Mouse (Mus musculus) B cell, adult 2 months (primary cell): ENCODE data around the gene Morn4.
"Not testable (repeated sequence)": the region's sequence is repeated elsewhere in the genome, so short reads cannot be mapped to it uniquely, and the experiment has no call there.

Source experiments
- DNase-seq, 2 experiments: peaks; one replicate each; pipeline ENCODE4 v3.0.0; 2022

The Morn4 gene

DNA sequence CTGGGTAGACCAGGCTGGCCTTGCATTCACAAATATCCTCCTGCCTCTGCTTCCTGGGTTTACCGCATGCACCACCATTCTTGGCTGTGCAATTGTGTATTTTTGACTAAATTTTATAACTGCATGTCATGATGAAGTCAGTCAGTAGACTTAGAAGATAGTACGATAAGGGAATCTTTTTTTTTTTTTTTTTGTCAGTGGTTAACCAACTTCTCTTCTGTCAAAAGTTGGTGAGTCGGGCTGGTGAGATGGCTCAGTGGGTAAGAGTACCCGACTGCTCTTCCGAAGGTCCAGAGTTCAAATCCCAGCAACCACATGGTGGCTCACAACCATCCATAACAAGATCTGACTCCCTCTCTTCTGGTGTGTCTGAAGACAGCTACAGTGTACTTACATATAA is 4.5 kb downstream of the Morn4 start:
- not testable (repeated sequence) for DNase-seq

DNA sequence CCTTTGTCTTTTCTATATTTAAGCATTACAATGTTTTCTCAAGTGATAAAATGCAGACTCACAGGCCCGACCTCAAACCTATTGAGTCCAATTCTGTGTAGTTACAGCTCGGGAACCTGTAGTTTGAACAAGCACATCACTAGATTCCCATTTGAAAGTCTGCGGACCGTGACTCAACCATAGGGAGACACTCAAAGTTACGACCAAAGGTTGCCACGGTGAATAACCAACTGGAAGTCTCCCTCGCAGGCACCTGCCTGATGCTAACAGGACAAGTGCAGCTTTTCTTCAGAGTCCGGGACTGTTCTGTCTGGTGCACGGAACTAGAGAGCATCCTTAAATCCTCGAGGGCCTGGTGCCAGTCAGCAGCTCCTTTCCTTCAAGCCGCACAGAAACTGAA is 5.7 kb downstream of the Morn4 start:
- DNase-seq, result no peak

DNA sequence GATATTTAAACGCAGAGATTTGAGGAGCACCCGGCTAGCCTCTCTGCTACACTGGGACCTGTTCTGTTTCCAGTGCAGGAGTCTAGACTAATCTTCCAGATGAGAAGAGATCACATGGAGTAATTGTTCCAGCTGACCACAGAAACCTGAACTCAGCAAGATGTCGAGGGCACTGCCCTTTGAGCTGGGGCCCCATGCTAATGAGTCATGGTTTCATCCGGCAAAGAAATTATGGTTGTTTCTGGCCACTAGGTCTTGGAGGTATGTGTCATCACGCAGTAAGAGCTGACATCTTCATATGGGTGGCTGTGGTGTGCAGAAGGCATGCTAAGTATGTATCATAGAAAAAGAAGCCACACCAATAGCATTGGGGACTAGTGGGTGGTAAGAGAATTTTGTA is 6.2 kb downstream of the Morn4 start:
- DNase-seq, result no peak

DNA sequence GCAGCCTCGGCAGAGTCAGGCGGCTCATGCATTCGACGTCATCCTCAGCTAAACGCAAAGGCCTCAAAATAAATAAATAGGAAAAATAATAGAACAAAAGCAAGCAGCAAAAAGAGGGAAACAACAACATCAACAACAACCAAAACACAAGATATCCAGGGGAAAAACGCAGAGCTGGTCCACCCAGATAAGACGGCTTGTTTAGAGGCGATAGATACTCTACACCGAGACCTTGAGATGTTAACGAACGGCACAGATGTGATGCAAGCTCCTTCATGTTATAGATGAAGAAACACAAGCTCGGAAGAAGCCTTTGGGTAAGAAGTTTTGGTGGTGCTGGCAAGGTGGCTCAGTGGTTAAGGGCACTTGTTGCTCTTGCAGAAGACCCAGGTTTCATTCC is 7.2 kb downstream of the Morn4 start:
- no peak for DNase-seq

DNA sequence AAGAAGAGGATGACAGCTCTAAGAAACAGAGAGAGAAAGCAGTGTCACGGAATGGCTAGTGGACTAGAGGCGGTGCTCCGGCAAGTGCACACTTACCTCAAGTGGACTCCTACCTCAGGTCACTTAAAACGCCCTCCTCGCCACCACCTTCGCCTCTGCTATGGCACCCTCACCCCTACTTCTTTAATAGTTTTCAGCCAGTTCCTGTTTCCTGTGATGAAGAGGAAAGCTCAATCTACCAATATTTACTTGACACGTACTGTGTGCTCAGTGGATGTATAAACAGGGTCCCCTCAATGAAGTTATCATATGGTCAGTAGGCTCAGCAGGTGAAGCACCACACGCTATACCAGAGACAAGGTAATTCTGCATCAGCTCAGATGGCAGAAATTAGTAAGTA is 7.6 kb downstream of the Morn4 start:
- no peak for DNase-seq

DNA sequence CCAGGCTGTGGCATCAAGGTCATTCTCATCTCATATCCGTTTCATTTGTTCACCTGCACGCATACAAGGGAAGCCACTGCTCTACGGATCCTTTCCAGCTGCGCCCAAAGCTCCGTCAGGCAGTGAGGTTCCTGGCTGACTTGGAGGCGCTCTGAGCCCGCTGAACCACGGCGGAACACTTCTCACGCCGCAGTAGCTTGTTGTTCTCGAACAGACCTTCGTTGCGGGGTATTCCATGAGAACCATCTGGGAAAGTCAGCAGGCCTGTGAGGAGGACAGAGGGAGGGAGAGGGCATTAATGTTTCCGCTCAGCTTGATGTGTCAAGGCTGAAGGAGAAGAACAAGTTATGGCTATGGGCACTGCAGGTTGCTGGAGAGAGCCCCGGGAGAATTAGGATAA is 10.2 kb downstream of the Morn4 start:
- no peak for DNase-seq

DNA sequence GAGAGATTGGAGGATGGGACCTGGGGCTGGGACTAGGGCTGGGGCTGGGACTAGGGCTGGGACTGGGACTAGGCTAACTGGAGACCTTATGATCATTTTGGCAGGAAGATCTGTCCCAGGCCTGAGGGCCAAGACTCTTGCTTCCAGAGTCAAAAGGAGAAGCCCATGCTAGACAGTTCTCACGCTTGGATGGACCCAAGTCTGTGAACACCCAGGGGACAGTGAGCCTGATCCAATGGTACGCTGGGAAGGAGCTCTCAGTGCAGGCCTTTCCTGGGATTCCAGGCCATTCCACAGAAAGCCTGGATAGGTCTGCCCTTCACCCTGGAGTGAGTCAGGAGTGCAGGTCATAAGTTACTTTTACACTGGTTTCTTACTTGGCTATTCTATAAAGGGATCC is 11.1 kb downstream of the Morn4 start:
- DNase-seq, result no peak

DNA sequence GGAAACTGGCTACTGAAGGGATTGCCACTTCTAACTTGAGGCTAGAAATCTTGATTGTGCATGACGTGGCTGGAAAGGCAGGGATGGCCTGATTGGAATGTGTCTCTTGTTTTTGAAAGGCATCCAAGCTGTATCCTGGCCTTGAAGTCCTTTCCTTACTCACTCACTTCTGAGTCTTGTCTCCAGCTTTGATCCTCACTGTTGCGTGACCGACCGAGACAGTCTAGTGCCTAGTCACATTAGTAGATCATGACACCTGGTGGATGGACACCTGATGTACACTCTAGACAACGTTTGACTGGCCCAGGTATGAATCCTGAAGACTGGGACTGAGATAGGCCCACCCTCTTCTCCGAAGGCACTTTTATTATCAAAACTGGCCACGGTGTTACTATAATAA is 13.4 kb downstream of the Morn4 start:
- DNase-seq, result no peak

DNA sequence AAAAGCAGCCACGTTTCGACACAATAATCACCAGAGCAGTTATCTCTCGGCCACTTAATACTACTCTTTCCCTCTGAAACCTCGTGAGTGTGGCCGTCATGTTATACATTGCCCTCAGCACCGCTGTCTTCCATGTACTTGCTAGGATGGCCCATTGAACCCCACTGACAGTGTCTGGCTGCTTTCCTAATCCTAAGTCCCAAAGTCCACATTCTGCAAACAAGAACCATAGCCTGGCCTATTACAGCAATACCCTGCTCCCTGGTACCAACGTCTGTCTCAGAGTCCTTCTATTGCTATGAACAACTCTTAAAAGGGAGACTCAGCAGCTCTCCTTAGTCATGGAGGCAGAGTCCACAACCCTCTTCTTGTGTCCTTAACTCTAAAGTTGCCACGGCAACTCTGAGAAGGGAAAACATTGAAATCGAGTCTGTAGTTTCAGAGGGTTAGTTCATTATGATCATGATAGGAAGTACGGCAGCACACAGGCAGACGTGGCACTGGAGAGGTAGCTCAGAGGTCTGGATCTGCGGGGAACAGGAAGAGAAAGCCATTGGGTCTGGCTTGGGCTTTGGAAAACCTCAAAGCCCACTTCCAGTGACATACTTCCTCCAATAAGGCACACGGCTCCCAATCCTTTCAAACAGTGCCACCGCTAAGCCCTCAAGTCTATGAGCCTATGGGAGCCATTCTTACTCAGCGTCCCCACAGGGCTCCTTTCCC is 14.1 kb downstream of the Morn4 start:
- no peak for DNase-seq

DNA sequence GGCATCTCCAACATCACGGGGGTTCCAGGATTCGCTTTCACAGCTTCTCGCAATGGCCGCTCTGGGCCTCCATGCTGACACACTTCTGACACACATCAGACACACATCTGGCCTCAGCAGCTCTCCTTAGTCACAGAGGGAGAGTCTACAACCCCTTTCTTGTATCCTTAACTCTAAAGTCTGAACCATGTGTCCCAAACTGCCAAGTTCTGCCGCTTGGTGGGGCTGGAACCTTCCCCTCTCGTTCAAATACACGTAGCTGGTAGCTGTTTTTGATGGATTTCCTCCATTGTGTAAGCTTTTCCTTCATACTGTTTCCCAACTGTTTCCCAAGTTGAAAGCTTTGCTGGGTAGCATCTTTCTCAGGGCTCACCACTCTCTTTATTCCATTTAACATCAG is 14.9 kb downstream of the Morn4 start:
- DNase-seq, result no peak

DNA sequence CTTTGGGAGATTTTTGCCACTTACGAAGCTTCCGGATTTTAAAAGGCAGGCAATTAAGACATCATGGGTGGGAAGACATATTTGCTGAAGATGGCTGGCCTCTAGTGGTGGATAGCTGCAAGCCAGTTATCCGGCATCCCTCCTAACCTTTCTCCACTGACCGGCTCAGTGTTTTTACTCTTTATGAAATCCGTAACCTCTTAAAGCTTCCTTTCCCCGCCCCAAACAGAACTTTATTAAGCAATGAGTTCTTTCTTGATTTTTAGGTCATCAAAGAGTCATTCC is 17.0 kb downstream of the Morn4 start:
- DNase-seq, result no peak

DNA sequence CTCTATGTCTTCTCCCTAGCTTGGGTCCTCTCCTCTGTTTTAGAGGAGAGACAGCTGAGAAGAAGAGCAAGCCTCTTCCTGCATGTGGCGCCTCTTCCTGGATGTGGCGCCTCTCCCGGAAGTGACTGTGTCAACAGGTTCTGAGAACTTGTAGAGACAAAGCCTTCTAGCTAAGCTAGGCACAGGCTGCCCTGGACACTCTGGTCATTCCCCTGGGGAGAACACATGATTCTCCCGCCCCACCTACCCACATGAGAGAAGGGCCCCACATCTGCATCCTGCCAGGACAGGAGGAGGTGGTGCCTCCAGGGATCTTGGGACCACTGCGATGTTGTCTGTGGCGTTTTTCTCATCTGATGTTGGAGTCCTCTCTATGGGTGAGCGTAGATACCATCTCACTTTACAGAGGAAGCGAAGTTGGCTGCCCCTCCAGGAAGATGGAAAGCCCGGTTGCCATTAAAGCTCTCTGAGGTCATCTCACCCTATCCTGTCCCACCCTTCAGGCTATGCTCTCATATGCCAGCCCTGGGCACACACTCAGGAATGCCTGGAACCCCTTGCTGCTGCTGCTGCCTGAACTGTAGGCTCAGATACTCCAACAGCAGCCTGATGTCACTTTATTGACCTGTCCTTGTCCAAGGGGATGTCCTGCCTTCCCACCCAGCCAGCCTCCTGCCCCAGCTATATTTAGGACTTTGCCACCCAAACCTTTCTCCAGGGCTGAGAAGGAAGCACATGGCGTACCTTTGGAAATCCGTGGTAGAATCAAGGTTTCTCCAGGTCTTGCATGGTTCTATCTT is 17.5 kb downstream of the Morn4 start:
- no peak for DNase-seq

DNA sequence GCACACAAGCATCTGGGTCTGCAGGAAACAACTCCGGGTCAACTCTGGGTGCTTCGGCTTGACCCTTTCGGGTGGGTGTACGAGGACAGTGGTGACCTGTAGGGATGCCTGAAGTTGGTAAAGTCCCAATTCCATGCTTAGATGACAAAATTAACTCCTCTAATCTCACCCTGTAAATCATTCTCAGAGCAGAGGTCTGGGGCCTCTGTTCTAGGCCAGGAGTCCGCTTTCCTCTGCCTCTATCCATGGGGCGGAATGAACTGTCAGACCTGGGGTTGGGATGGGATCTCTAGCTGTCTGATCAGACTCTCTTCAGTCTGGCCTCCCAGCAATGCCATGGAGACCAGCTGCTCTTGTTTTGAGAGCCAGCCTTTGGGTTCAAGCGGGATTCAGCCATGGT is 24.7 kb downstream of the Morn4 start:
- no peak for DNase-seq

DNA sequence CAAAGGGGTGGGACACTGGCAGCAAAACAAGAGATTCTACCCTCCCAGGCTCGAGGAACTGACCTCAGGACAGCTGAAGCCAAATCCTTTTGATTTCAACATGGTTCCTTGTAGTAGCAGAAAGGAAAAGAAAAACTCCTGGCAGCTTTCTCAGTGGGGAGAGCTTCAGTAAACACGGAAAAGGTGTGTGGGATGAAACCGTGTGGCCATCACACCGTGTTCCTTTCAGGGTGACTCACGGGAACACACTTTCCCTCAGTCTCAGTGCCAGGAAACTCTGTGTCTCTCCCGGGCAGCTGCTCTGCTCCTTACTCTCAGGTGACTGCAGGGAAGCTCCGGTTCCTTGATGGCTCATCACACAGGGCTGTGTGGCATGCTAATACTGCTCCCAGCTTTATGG is 27.7 kb downstream of the Morn4 start:
- DNase-seq, result no peak

DNA sequence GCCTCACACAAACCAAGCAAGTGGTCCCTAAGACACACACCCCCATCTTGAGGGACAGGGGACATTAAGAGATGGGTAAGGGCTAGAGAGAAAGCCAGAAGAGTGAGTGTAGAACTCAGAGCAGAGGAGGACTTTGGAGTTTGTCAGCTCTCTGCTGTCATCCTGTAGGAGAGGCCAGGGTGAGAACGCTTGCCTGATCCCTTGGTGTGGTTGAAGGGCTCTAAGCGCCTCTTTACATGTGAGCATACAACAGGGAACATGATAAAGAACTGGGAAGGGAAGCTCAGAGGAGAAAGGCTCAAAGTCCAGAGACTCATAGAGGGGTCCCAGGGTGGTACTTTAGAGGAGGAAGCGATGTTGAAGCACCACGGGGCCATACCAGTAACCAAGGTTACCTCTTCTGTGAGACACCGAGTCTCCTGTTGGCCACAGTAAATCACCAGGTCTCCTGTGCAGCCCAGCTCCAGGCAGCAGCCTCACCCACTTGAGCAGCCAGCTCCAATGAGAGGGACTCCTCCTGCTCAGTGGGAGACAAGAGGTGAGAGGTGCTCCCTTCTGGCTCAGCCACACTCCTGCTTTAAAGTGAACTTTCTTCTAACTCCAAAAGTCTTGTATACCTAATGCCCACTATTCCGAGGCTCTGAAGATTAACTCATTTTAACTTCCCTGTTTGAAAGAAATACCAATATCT is 29.3 kb downstream of the Morn4 start:
- no peak for DNase-seq

DNA sequence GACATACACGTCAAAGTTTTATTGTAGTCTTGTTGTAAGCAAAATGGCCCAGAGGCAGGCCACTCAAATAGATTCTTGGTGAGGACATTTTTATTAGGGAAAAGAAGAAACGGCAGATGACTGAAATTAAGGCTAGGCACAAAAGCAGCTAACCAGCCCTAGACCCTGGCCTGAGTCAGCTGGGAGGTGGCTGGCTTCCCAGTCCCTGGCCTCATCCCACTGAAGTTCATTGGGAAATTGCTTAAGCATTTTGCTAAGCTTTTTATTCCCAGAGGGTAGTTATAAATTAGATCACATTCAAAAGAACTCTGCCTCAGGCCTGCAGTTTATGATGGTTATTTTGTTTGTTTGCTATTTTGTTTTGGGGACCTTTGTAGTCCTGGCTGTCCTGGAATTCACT is 30.3 kb downstream of the Morn4 start:
- DNase-seq, result no peak

DNA sequence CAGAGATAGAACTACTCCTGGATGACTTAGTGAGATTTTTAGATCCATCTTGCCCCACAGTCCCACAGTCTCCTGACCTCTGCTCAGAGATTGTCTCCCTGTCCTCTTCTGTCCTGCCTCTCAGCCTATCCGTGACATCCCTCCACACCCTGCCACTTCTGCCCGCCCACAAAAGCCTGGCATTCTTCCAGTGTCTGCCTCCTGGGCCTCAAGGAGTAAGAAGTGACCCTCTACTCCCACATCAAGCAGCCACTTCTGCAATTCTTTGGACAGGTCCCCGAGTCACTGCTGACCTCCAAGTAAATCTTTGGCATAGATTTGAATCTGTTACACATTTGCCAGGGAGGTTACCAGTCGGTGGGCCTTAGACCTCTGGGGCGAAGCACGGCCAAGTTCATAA is 31.9 kb downstream of the Morn4 start:
- no peak for DNase-seq

DNA sequence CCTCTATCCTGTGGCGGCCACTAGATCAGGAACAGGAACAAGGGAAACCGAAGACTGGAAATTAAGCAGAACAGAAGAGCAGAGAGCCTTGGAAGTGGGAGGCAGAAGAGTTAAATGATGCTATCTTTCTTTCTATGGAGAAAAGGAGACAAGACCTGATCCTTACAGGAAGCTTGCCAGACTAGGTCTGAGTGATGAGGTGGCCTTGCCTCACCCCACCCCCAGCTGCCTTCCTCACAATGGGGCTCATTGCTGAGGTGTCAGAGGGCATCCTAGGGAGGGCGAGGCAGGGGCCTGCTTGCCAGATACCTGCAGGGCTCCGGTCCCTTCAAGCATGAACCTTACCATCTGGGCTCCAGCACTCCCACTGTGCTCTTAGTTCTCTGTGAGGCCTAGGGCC is 34.2 kb downstream of the Morn4 start, which contains the start of gene 4933411K16Rik:
TSS of gene 4933411K16Rik (plus strand) at position 301 of the 400 bp plus-strand sequence.
- DNase-seq, result no peak

DNA sequence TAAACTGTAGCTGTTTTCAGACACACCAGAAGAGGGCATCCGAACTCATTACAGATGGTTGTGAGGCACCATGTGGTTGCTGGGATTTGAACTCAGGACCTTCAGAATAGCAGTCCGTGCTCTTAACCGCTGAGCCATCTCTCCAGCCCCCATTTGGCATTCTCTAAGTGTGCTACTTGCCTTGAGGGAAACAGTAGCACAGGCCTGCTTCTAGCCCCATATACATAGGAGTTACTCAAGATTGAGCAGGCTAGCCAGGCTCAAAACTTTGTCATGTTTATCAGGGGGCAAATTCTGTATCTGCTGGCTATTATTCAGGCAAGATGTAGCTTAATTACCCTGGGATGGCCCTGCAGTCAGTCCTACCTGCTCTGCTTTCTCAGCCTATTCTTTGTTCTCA is 34.8 kb downstream of the Morn4 start:
- no peak for DNase-seq

DNA sequence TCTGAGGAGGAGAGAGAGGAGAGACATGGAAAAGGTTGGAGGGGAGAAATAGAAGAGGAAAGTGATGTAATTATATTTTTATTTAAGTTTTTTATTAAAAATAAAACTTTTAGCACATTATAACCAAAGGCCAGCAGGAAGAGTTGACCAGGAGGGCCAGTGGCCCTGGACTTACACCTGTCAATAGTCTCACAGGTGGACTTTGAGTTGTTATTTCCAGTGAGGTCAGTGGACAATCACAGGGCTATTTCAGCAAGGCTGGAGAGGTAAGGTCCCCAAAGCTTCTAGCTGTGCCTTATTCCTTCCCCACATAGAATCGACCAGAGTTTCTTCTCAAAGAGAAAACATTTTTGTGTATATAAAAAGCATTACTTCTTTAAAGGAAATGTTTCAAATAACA is 35.9 kb downstream of the Morn4 start:
- no peak for DNase-seq

DNA sequence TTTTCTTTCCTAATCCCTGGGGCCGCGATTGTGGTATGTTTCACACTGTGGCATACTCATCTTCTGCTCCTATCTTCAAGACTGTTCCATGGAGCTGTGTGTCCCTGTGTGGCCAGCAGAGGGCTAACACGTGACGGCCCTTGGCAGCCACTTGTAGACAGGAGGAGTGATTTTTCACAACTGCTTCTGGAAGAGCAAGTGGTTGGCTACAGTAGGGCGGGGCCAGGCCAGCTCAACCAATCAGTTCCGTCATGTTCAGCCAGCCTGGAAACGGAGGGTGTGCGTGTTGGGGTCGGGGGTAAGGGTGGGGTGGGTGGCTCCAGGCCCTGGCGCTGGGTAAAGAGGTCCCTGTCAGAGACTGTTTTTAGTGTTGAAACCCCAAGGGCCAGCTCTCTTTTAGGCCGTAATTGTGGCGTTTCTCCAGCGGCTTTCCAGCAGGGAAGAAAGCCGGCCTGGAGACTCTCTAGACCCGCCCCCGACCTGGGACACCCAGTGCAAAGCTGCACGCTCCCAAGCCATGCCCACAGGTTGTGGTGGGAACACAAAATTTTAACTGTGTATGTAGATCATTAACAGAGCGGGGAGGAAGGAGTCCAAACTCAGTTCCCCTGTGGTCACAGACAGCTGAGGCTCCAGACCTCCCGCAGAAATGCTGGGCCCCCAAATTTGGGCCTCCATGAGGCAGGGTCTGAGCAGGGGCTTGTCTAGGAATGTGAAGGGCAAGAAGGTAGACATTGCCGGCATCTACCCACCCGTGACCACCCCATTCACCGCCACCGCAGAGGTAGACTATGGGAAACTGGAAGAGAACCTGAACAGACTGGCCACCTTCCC is 40.7 kb downstream of the Morn4 start, which contains the start of gene Hoga1:
TSS of gene Hoga1 (plus strand) at position 342 of the 834 bp plus-strand sequence.
- DNase-seq, result peak; percentile 54 to 56

DNA sequence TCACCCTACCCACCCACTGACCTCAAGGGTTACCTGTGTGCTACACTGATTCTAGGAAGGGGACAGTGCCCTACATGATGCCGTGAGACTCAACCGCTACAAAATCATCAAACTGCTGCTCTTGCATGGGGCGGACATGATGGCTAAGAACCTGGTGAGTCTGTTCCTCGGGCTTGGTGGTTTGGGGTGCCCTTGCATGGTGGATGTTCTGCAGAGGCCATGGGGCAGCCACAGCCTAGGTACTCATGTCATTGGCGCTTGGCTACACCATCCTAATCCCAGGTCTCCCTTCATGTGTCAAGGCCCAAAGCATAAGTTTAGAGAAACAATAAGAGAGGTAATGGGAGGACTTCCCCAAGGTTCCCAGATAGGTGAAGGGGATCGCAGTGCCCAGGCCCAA is 42.2 kb downstream of the Morn4 start:
- no peak for DNase-seq

DNA sequence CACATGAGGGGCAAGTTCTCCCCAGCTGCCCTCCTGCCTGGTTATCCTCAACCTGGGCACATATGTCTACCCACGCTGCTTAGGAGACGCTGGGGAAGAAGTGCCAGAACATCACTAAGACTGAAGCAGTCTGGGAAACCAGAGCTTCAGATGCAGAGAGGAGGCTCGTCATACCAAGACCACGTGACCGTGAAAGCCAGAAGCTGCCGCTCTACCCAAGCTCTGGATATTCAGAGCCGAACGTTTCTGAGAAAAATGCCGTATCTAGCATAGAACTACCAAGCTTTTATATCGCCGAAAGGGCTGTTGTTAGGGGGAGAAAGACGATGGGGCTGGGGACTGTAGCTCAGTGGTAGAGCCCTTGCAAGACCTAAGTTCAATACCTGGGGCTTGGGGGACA is 47.8 kb downstream of the Morn4 start:
- no peak for DNase-seq
